Mouse (Mus musculus) thymus, postnatal 10 days (tissue): ENCODE measurements around the gene Eml4.

ENCODE experiments used
- DNase-seq, 2 experiments: peaks; one replicate each; pipeline ENCODE4 v3.0.0; 2021; ENCODE audit warnings: low spot score in 2 of 2

The Eml4 gene

GRCm38 (mm10) chr17:83498889-83499288 lies 148.2 kb downstream of the Eml4 start:
- DNase-seq, result no peak

- no peak for DNase-seq
These were observed 149.0 kb downstream of the Eml4 start for GRCm38 (mm10) chr17:83499692-83500091.

GRCm38 (mm10) chr17:83503693-83504092 lies 153.0 kb downstream of the Eml4 start:
- DNase-seq, result no peak

GRCm38 (mm10) chr17:83512130-83512529 lies 161.4 kb downstream of the Eml4 start:
- DNase-seq, result no peak

GRCm38 (mm10) chr17:83513655-83514212 lies 163.0 kb downstream of the Eml4 start:
- no peak for DNase-seq

- peak; percentile 81 to 88 for DNase-seq
These were observed 163.5 kb downstream of the Eml4 start for GRCm38 (mm10) chr17:83514213-83514701.

DNA sequence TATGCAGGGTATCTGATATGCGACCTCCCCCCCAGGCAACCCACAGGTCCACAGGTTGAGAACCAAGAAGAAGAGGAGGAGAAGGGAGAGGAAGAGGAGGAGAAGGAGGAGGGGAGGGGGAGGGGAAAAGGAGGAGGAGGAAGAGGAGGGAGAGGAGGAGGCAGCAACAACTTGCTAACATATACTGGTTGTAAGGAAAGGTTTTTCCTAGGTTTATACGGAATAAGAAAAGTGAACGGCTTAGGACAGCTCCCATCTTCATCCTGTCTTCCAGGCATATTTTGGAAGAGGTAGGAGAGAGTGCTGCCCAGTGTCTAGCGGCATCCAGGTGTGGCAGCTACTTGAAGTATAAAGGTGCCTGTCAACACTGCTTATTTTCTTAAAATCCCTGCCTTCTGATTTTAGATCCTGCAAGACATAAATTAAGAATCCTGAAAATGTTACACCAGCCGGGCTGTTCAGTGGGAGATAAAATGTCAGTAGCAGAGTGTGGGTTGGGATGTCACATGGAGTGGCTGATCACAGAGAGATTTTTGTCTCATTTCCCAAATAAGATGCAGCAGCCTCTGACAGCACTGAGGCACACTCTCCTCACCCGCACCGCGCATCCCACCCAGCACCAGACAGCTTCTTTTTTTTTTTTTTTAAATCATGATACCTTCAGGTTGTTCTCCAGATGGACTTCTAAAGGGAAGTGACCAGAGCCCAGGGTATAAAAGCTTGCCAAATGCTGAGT lies 166.7 kb downstream of the Eml4 start, which contains the start of gene Cox7a2l:
TSS of gene Cox7a2l (minus strand) at position 51 of the 736 bp plus-strand sequence.
- DNase-seq, result no peak

DNA sequence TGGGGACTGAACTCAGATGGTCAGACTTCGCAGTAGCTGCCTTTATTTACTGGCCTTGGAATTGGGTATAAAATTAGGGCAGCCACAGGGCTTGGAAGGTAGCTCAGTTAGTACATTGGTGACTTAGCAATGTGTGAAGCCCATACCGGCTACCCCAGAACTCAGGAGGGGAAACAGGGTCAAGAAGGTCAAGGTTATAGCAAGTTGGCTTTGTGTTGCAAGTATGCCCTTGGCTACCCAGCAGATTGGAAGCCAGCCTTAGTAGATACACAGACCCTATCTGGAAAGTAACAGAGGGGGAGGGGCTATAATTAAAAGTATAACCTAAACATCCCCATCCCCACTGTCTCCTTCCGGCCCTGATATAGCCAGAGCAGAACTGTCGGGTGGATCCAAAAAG lies 171.2 kb downstream of the Eml4 start:
- DNase-seq, result no peak

DNA sequence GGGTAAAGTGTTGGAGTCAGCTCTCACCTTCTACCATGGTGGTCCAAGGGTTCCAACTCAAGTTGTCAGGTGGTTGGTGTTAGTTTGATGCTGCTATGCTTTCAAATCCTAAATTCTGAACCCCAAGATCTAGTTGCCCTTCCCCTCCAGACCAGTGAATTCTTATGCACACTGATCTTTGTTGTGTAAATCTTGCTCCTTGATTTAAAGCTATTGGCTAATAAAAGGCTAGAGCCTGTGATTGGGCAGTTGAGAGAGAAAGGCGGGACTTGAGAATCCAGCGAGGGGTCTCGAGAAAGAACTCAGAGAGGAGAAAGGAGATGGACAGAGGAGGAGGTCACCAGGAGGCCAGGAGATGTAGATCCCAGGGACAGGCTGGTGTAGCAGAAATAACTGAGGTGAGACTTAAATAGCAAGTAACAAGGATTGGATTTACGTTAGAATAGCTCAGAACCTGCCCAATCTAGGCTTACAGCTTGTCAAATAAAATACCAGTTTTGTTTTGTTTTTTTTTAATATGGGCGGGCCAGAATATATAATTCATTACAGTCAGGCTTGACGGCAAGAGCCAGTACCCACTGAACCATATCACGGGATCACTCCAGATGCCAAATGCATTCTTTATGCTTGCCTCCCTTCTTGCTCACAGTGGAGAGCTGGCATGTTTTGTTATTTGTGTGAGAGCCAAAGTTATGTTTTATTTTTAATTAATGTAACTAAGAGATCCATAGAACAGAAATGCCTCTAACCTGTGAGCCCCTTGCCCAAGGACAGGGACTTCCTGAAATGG lies 172.1 kb downstream of the Eml4 start:
- no peak for DNase-seq

DNA sequence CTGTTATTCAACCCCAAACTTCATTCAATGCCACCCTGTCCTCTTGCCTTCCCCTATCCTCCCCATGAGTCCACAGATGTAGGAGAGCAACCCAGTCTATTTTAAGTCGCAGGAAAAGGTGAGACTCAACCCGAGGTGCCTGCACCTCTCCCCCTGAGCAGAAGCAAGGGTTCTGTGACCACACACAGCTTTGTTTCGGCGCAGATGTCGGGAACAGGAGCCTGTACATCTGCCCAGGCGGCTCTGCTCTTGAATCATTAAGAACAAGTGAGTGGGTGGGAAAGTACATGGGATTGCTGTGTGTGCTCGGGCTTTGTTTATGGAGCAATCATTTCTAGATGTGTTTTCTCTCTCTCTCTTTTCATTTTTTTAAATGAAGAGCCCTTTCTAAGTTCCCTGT lies 174.0 kb downstream of the Eml4 start:
- peak in 1 of 2 experiments; percentile 28 for DNase-seq

DNA sequence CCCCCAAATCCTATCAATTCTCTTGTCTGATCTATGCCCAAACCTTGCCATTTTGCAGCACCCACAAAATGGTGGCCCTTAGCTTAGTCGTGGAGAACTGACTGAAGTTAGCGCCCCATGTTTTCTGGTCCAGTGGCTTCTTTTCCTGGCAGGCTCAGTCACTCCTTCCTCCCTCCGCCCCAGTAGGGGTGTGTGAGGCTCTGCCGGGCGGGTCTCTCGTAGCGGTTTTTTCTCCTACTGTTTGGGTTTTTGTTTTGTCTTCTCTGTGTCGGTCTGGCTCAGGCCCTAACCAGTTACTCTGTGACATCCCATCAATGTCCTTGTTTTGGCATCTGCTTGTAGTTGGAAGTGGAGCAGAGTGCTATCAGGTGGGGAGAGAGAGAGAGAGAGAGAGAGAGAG lies 174.9 kb downstream of the Eml4 start:
- no peak for DNase-seq

GRCm38 (mm10) chr17:83526091-83526561 lies 175.4 kb downstream of the Eml4 start:
- peak; percentile 27 to 43 for DNase-seq

DNA sequence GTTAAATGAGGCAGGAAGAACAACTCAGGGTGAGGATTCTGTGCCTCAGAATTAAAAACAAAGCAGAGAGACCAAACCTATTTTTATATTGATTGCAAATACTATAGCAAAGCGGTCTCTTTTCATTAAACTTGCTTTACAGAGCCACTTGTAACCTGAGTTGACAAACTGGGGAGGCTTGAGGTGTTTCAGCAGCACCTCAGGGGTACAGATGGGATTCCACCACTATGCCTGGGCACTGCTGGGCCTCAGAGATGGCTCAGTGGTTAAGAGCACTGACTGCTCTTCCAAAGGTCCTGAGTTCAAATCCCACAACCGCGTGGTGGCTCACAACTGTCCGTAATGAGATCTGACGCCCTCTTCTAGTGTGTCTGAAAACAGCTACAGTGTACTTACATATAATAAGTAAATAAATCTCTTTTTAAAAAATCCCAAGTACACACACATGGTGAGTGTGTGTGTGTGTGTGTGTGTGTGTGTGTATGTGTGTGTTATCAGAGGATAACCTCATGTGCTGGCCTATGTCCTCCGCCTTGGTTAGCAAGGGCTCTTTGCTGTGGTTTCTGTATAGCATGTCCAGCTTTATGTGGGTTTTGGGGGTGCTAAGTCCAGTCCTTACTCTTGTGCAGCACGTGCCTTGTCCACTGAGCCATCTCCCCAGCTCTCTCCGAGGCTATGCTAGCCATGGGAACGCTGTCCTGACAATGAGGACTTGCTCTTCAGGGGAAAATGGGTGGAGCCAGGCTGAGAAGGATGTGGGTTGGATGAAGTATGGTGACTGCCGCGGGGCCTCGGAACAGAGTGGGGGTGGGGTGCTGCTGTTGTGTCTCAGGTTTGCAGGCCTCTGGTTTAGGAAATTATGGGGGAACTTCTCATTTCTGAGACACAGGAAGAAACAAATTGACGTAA lies 176.1 kb downstream of the Eml4 start:
- DNase-seq, result peak; percentile 67 to 81

DNA sequence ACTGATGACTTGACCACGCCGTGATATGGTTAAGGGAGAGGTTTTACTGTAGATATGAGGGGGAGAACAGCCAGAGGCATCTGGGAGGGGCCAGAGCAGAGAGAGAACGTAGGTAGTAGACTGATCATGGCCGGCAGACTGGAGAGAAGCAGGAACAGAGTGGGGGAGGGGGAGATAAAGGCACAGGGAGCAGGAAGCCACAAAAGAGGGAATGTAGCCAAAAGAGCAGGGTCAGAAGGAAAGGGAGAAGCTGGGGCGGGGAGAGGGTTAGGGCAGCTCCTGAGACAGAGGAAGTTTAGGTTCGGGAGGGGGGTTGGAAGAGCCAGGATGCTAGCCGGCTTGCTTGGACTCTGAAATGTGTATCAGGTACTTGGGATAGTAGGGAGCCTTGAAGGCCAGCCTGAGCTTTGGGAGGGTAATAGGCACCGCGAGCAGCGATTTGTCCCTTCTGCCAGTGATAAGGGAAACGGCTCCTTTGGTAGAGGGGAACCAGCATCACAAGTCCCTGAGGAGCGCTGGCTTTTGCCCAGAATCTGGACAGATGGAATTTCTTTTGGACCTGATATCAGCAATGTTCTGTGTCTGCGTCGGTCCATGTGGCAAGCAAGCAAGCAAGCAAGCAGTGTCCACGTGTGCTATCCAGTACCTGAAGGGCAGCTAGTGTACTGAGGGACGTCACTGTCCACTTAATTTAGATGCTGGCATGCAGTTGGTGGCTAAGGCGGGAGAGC lies 177.1 kb downstream of the Eml4 start:
- peak; percentile 20 to 46 for DNase-seq
